Mouse (Mus musculus): ENCODE results near the gene Tbata.

Tbata gene

GRCm38 (mm10) chr10:61211105-61211504 lies 39.4 kb downstream of the Tbata start:
- DNase-seq (ENCODE audit: low spot score), result no peak

DNA sequence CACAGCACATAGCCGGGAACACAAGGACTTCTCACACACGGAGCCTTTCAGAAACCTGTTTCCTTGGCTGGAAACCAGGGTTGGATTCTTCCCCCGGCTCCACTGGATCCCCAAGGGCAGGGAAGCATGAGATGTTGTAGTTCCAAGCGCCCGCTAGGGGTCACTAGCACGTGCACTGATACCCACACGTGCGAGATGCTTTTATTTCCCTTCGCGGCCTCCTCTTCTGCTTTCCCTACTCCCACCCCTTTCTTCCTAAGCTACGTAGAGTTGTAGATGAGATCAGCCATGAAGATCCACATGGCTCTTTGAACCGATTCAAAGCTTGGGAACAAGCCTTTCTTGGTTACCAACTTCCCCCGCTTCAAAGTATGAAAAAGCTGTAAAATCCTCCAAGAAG lies 40.0 kb downstream of the Tbata start:
- DNase-seq (ENCODE audit: low spot score), result peak; percentile 43

DNA sequence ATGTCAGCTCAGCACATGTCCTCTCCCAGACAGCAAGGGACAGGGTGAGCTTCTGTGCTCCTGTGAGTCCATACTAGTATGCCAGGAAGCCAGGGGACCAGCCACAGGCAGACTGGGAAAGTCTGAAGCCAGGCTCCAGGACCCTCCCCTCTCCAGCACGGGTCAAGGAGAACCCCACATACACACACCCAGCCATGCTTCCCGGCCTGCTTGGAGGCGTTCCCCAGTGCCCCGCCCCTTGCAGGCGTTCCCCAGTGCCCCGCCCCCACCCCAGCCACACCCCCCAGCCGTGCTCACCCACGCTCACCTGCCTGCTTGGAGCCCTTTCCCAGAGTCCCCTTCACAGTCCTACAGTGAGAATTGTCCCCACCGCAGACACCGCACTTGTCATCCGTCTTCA lies 41.1 kb downstream of the Tbata start:
- DNase-seq (ENCODE audit: low spot score), result no peak

- no peak for DNase-seq (ENCODE audit: low spot score)
These were observed 43.9 kb downstream of the Tbata start for GRCm38 (mm10) chr10:61215658-61216057.

DNA sequence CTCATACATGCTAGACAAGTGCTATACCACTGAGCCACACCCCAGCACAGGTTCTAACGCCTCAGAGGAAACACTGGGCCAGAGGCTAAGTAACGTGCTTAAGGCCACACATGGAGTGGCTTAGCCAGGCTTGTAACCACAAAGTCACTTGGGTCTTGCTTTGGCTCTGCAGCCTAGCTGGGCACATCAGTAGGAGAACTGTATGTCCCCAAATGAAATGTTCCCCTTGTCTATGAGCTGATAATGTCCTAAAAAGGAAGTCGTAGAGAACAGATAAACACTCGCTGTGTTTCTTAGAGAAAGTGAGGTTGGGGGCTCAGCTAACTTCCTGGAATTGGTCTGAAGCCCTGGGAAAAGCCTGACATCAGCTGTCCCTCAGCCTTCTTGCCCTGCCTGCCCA lies 44.4 kb downstream of the Tbata start:
- DNase-seq (ENCODE audit: low spot score), result peak; percentile 34

DNA sequence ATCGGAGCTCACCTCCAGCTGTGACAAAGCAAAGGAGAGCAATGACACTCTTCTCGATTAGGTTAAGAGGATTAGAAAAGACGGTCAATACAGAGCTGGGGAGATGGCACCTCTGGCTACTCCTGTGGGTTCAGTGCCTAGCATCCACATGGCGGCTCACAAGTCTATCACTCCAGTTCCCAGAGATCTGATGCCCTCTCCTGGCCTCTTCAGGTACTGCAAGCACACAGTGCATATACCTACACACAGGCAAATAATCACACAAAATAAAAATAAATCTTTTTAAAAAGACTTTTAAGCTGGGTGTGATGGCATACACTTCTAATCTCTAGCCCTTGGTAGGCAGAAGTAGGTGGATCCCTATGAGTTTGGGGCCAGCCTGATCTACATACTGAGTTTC lies 47.6 kb downstream of the Tbata start:
- no peak for DNase-seq (ENCODE audit: low spot score)

DNA sequence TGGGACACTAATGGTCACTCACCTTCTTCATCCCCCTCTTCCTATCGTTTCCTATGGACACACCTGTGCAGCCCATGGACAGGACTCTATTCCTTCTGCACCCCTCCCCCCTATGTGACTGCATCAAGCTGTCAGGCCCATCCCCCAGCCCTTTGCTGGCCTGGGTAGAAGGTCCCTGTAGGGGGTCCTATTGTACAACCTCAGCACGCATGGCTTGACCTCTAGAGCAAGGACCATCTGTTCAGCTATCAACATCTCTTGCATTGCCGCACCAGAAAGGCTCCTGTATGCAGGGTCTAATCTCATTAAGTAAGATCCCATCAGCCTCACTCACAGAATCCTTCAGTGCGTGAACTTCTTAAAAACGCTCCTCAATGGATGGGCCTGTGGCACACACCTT lies 53.9 kb downstream of the Tbata start:
- no peak for DNase-seq (ENCODE audit: low spot score)

- no peak for DNase-seq (ENCODE audit: low spot score)
These were observed 55.1 kb downstream of the Tbata start for GRCm38 (mm10) chr10:61226784-61227396.

GRCm38 (mm10) chr10:61231756-61232155 lies 60.0 kb downstream of the Tbata start:
- no peak for DNase-seq (ENCODE audit: low spot score)

DNA sequence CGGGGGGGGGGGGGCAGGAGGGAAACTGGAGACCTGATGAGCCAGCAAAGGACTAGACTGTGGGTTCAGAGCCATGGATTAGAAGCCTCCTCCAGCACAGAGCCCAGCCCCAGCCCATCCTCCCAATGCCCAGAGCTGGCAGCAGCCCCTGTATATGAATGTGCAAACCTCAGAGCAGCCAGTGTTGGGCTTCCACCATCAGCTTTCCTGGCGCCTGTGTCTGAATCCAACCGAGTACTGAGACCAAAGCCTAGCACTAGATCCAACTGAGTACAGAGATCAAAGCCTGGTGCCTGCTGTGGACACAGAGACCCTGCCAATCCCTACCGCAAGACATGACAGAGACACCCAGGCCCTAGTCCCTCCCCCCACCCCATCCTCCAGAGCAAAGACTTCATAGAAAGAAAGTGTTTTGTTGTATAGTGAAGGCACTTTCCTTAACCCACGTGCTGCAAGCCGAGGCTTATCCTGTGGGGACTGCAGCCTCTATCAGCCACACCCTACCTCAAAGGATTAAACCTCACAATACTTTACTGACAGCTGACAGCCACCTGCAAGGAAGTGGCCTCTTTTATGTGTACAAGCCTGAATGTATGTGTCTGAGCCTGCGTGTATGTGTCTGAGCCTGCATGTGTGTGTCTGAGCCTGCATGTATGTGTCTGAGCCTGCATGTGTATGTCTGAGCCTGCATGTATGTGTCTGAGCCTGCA lies 61.3 kb downstream of the Tbata start:
- DNase-seq (ENCODE audit: low spot score), result no peak

DNA sequence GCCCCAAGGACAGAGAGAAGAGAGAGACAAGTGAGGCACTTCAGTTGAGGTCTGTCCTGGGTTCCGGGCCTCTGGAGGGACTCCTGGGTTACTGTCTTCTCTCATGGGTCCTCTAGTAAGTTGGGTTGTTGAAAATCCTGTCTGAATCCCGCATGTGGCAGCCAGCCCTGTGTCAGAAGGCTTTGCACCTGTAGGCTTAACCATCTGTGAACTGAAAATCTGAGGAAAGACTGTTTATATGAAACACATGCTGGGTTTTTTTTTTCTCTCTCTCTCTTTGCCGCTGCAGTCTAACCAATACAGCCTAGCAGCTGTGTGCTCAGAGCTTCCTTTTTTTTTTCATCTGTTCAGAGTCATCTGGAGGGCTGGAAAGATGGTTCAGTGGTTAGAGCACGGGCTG lies 62.6 kb downstream of the Tbata start:
- DNase-seq (ENCODE audit: low spot score), result no peak

DNA sequence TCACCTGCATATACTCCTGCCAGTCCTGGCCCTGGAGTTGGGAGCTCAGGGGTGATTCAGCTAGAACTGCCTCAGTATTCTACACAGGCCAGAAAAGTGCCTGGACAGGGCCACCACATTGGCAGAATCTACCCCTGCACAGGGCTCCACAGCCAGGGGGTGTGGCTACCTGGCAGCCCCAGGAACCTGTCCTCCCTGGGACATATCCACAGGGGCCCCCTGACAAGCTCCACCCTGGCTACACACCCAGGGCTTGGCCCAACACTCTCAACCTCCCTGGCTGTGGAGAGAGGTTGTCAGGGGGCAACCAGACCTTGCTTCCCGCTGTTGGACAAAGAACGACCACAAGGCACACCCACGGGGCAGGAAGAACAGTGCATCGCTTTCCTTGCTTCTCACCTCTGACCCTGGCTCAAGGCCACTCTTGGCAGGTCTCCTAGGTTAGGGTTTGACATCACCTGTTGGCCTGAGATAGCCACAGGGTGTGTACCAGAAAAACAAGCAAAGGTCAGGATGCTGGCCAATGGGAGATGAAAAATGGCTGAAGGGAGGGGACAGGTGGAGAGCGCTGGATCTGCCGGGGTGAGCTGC lies 64.0 kb downstream of the Tbata start:
- no peak for DNase-seq (ENCODE audit: low spot score)

DNA sequence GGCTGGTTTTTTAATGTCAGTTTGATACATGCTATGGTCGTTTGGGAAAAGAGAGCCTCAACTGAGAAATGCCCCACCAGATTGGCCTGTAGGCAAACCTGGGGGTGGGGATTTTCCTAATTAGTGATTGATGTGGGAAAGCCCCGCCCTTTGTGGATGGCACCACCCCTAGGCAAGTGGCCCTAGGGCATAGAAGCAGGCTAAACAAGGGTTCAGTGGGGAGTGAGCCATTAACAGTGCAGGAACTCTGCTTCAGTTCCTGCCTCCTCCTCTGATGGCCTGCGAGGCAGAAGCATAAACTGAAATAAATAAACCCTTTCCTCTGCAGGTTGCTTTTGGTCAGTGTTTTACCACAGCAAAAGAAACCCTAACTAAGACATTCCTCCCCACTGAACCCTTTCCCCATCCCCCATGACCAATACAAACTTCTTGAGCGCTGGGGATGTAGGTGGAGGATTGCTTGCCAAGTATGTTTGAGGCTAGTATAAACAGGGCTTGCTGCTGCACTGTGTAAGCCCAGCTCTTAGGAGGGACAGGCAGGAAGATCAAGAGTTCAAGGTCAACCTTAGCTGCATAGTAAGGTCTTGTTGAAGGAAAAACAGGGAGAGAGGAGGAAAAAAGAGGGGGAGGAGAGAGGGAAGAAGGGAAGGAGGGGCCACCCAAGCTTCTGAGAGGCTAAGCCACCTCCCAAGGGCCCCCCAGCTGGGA lies 65.1 kb downstream of the Tbata start:
- no peak for DNase-seq (ENCODE audit: low spot score)

GRCm38 (mm10) chr10:61237391-61237785 lies 65.6 kb downstream of the Tbata start:
- DNase-seq (ENCODE audit: low spot score), result no peak
